Mouse (Mus musculus) MEL (cell line): ENCODE data around the gene Prap1. TPM values are rescaled to one million over a fixed set of nuclear protein-coding genes. Genes with fewer than 3 reads are reported as not detected.

Source experiments
- DNase-seq: peaks from one replicate; pipeline ENCODE4 v3.0.0; 2011; ENCODE audit warnings: low read depth, low spot score
- H3K27ac ChIP-seq: 2 replicates; pipeline ENCODE4 v1.5.1; 2012; ENCODE audit warnings: low read depth, mild to moderate bottlenecking, control low read depth, low read length, moderate library complexity; ENCODE audit not compliant: control insufficient read depth
- H3K27me3 ChIP-seq, 2 experiments: fragments of 150-350 bp in 1 of 2; sonication (generic) in 1 of 2; 2 replicates each; pipeline ENCODE4 v1.6.1; 2012; ENCODE audit warnings: low read length in 2 of 2, mild to moderate bottlenecking in 2 of 2, improper control_type of control experiment in 1 of 2, moderate library complexity in 1 of 2; ENCODE audit not compliant: insufficient read depth in 2 of 2, control insufficient read depth in 1 of 2
- H3K36me3 ChIP-seq, 2 experiments: 2 replicates each; pipeline ENCODE4 v1.6.1; 2012 to 2014; ENCODE audit warnings: low read length in 2 of 2, improper control_type of control experiment in 1 of 2, inconsistent platforms in 1 of 2, mild to moderate bottlenecking in 1 of 2; ENCODE audit not compliant: insufficient read depth in 2 of 2, control insufficient read depth in 1 of 2
- H3K4me1 ChIP-seq, 2 experiments: fragments of 150-350 bp in 1 of 2; sonication (generic) in 1 of 2; 2 replicates each; pipeline ENCODE4 v1.6.1; 2012; ENCODE audit warnings: low read length in 2 of 2, improper control_type of control experiment in 1 of 2, mild to moderate bottlenecking in 1 of 2; ENCODE audit not compliant: insufficient read depth in 2 of 2, control insufficient read depth in 1 of 2
- H3K4me3 ChIP-seq, 2 experiments: fragments of 150-350 bp in 1 of 2; sonication (generic) in 1 of 2; 2 replicates each; pipeline ENCODE4 v1.5.1; 2012; ENCODE audit warnings: low read depth in 2 of 2, low read length in 2 of 2, mild to moderate bottlenecking in 2 of 2, moderate library complexity in 2 of 2, control low read depth in 1 of 2, improper control_type of control experiment in 1 of 2; ENCODE audit not compliant: control insufficient read depth in 1 of 2, insufficient read depth in 1 of 2
- H3K79me2 ChIP-seq: 2 replicates; pipeline ENCODE4 v1.6.1; 2012; ENCODE audit warnings: mild to moderate bottlenecking, low read length, moderate library complexity; ENCODE audit not compliant: control insufficient read depth, poor library complexity, insufficient read depth
- H3K9ac ChIP-seq: 2 replicates; pipeline ENCODE4 v1.6.1; 2012; ENCODE audit warnings: low read depth, mild to moderate bottlenecking, control low read depth, low read length, moderate library complexity; ENCODE audit not compliant: control insufficient read depth, poor library complexity, severe bottlenecking
- H3K9me3 ChIP-seq: fragments of 150-350 bp; sonication (generic); replicated peaks from 2 replicates; pipeline ENCODE4 v1.6.1; 2012; ENCODE audit warnings: mild to moderate bottlenecking, low read length, improper control_type of control experiment, moderate library complexity; ENCODE audit not compliant: insufficient read depth
- CHD1 ChIP-seq: IDR thresholded peaks from 2 replicates; pipeline ENCODE4 v1.6.1; 2012; ENCODE audit warnings: low read depth, mild to moderate bottlenecking, inconsistent platforms, low read length, improper control_type of control experiment
- CHD2 ChIP-seq: IDR thresholded peaks from 2 replicates; pipeline ENCODE4 v1.6.1; 2011; ENCODE audit warnings: low read length, improper control_type of control experiment
- E2F4 ChIP-seq: IDR thresholded peaks from 2 replicates; pipeline ENCODE4 v1.6.1; 2011; ENCODE audit warnings: low read depth, low read length, improper control_type of control experiment, borderline replicate concordance
- GATA1 ChIP-seq: IDR thresholded peaks from 2 replicates; pipeline ENCODE4 v1.6.1; 2011; ENCODE audit warnings: low read depth, low read length, improper control_type of control experiment
- KAT2A ChIP-seq: conservative IDR thresholded peaks from 2 replicates; pipeline ENCODE4 v1.6.1; 2012; ENCODE audit warnings: low read depth, low read length, improper control_type of control experiment, inconsistent platforms
- MAX ChIP-seq: IDR thresholded peaks from 2 replicates; pipeline ENCODE4 v1.6.1; 2011; ENCODE audit warnings: low read length, improper control_type of control experiment
- MEF2A ChIP-seq: IDR thresholded peaks from 2 replicates; pipeline ENCODE4 v1.6.1; 2014; ENCODE audit warnings: low read depth, mild to moderate bottlenecking, inconsistent platforms, low read length, improper control_type of control experiment; ENCODE audit not compliant: poor library complexity, insufficient replicate concordance, severe bottlenecking; ENCODE audit errors: extremely low read depth
- MYB ChIP-seq: IDR thresholded peaks from 2 replicates; pipeline ENCODE4 v1.6.1; 2011; ENCODE audit warnings: mild to moderate bottlenecking, low read depth, low read length, improper control_type of control experiment
- MYC ChIP-seq: IDR thresholded peaks from 2 replicates; pipeline ENCODE4 v1.6.1; 2011; ENCODE audit warnings: low read depth, mild to moderate bottlenecking, low read length, improper control_type of control experiment, moderate library complexity
- TCF12 ChIP-seq: IDR thresholded peaks from 2 replicates; pipeline ENCODE4 v1.6.1; 2014; ENCODE audit warnings: low read depth, mild to moderate bottlenecking, inconsistent platforms, low read length, improper control_type of control experiment, moderate library complexity
- USF1 ChIP-seq: IDR thresholded peaks from 2 replicates; pipeline ENCODE4 v1.6.1; 2014; ENCODE audit warnings: low read depth, mild to moderate bottlenecking, inconsistent platforms, low read length, improper control_type of control experiment, moderate library complexity
- USF2 ChIP-seq, 2 experiments: IDR thresholded peaks; 2 replicates each; pipeline ENCODE4 v1.6.1; 2011 to 2012; ENCODE audit warnings: improper control_type of control experiment in 2 of 2, low read length in 2 of 2, borderline replicate concordance in 1 of 2, inconsistent platforms in 1 of 2, low read depth in 1 of 2, mild to moderate bottlenecking in 1 of 2; ENCODE audit not compliant: insufficient read depth in 1 of 2
- polyA plus RNA-seq, 2 experiments: library from polyadenylated mRNA; stranded (reverse) in 1 of 2; unstranded in 1 of 2; fragments of >175 nt in 1 of 2; fragments of >200 nt in 1 of 2; gene quantifications; 2 replicates each; pipeline versions ENCODE4 v1.2.1 to v1.2.4; 2012; ENCODE audit warnings: low replicate concordance in 2 of 2, low read depth in 1 of 2; ENCODE audit not compliant: insufficient read length in 2 of 2, insufficient read depth in 1 of 2, missing spikeins in 1 of 2
- total RNA-seq: library from RNA; depleted of rRNA; stranded (reverse); fragments of 300-350 nt; gene quantifications from 2 replicates; pipeline ENCODE4 v1.2.3, GENCODE M21; 2012

Gene Prap1
- total and polyA plus RNA-seq, 3 experiments = not detected

DNA sequence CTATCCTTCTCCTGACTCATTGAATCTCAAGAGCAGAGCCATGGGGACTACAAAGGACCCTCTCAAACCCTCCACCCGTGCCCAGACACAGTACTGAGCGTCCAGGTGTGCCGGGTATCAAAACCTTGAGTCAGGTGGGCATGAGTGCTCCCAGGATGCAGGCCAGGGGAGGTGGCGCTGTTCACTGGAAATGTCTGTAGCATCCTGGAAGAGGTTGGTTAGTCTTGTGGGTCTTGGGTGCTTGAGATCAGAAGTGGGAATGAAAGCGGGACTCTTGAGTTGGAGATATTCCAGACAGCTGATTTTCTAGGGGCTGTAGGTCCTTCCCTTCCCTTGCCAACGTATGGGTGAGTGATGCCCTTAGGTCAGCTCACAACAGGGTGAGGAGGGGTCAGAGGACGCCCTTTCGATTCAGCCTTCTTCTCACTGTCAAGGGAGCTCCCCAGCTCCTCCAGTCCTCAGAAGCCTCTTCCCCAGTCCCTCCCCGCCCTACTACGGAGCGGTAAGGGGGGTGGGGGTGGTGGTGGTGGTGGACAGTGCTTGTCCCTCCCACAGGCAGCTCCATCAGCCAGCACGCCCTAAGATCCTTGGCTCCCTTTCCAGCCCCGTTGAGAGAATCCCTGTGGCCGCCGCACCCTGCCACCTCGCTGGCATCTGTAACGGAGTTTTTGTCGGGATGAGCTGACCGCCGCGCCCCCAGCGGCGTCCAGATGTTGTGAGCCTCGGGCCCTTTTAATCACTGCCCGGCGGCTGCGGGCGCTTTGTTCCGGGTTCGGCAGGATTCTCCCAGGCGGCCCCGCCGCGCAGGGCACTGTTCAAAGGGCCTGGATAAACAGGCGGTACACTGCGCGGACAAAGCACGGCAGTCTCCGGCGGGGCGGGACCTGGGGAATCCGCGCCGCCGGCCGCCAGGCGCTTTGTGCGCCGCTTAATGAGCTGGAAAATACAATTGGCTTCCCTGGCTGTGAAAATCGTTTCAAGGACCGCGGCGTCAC is 35.5 kb upstream of the Prap1 start:
- no peak overlapping the region for H3K9ac ChIP-seq
- no peak overlapping the region for H3K27ac ChIP-seq

DNA sequence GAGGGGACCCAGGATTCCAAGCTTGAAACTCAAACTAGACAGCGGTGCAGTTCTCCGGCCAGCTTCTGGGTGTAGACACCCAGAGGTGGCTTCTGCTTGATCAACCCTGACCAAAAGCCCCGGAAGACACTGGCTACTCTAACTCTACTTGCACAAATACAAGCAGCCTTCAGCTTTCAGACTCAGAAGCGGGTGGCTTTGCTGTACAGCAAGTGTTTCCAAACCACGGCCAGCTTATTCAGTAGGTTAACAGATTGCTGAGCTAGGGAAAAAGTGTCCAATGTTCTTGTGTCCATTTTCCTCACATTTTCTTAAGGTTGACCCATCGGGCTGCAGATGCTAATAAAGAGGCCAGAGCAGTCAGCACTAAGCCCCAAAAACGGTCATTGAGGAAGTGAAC is 34.7 kb upstream of the Prap1 start:
- no peak overlapping the region for H3K4me3 ChIP-seq
- no peak overlapping the region for H3K9ac ChIP-seq
- no peaks in the 10 kb centered on the region for H3K4me1 ChIP-seq
- no peaks in the 10 kb centered on the region for H3K9me3 ChIP-seq
- TF ChIP-seq GATA1 (no peak), MEF2A (no peak), USF1 (no peak), CHD1 (no peak), TCF12 (no peak), MYC (no peak)
- TF ChIP-seq, all 39 proteins: peak for 0
- no peak for DNase-seq
- no peak overlapping the region for H3K27ac ChIP-seq
- no peaks in the 10 kb centered on the region; a peak in 1 of 4 replicates for H3K27me3 ChIP-seq
- H3K36me3 ChIP-seq = no peaks in the 10 kb centered on the region
- no peaks in the 10 kb centered on the region for H3K79me2 ChIP-seq

More for the DNA sequence above, 35.5 kb upstream of the Prap1 start:
- Histone ChIP-seq H3K4me1 (no peaks in the 10 kb centered on the region), H3K27me3 (peaks cover 0 to 1% of the 10 kb centered on the region in 2 experiments; a peak in 3 of 4 replicates), H3K36me3 (no peaks in the 10 kb centered on the region), H3K79me2 (no peaks in the 10 kb centered on the region), H3K9me3 (no peaks in the 10 kb centered on the region), H3K4me3 (no peak overlapping the region)
- no peak for DNase-seq
- TF ChIP-seq E2F4 = no peak
- no peak for TF ChIP-seq MEF2A
- no peak for TF ChIP-seq CHD2
- no peak for TF ChIP-seq USF1
- no peak for TF ChIP-seq GATA1
- TF ChIP-seq USF2 (IDR thresholded peaks at IDR 0.05; ENCODE audit: borderline replicate concordance in 1 of 2, insufficient read depth in 1 of 2, low read depth in 1 of 2, low read length in 2 of 2) = no peak
- no peak for TF ChIP-seq MYB
- no peak for TF ChIP-seq KAT2A
- TF ChIP-seq MYC = no peak
- no peak for TF ChIP-seq MAX
